In genomic region chr13:28544003-28544818, GRCm38 (mm10) we compare ENCODE assay signal across 9 mouse cellular contexts.
DNase-seq lines count a peak whose midpoint lies in the region; ATAC-seq and TF ChIP-seq lines count a peak whose summit lies in the region.
"Had no signal": no experiment of that assay in that cellular context is flagged by ENCODE, and none has a peak within 500 bp of the region (broad histone marks: within the 10 kb centered on the region; RNA-seq: fewer than 3 reads in every experiment).

No protein-coding gene starts in this region.

- no peak overlapping the region; the same call in 1 of the 2 replicates for H3K4me3 ChIP-seq in gastrocnemius, adult 2 months
- H3K4me3 ChIP-seq in ES-E14 (ENCODE audit: insufficient read depth in 1 of 2, low read depth in 1 of 2, low read length in 2 of 2, poor library complexity in 1 of 2, severe bottlenecking in 1 of 2): no peak overlapping the region
- peak overlapping the region; percentile 30 for H3K4me3 ChIP-seq in forebrain, embryonic 10.5 days
- H3K4me3 ChIP-seq in kidney, embryonic 14.5 days (ENCODE audit: low read length): no peak overlapping the region
- no peak overlapping the region for H3K4me3 ChIP-seq in neural tube, embryonic 12.5 days

- TF ChIP-seq CTCF in gastrocnemius, adult 2 months (IDR thresholded peaks at IDR 0.05): no peak

- H3K9ac ChIP-seq in ES-E14 (ENCODE audit: insufficient read depth, low read depth, low read length, poor library complexity, severe bottlenecking): no peak overlapping the region
- no peak overlapping the region for H3K9ac ChIP-seq in kidney, embryonic 14.5 days (ENCODE audit: low read depth, low read length)
- H3K9ac ChIP-seq in neural tube, embryonic 12.5 days: 0 out of 2 replicates have a peak overlapping the region, but pooled peaks have one; percentile 26

- ATAC-seq in kidney, embryonic 14.5 days (ENCODE audit: low FRiP score, low TSS enrichment): peak; percentile 87
- ATAC-seq in neural tube, embryonic 12.5 days (ENCODE audit: low FRiP score, low read depth): peak; percentile 69

- no peaks in the 10 kb centered on the region for H3K9me3 ChIP-seq in ES-E14 (ENCODE audit: control insufficient read depth, insufficient read depth, low read depth, low read length)
- no peaks in the 10 kb centered on the region for H3K9me3 ChIP-seq in forebrain, embryonic 10.5 days
- no peaks in the 10 kb centered on the region for H3K9me3 ChIP-seq in kidney, embryonic 14.5 days (ENCODE audit: control insufficient read depth, low read length)
- no peaks in the 10 kb centered on the region for H3K9me3 ChIP-seq in neural tube, embryonic 12.5 days

- peak; percentile 25 for DNase-seq in gastrocnemius, adult 2 months
- no peak for DNase-seq in gastrocnemius, postnatal 36 days
- DNase-seq in ES-E14 (ENCODE audit: low read depth, low spot score): peak; percentile 8
- peak; percentile 80 for DNase-seq in forebrain, embryonic 10.5 days (ENCODE audit: extremely low spot score, low spot score)
- DNase-seq in thymus, postnatal 0 days (ENCODE audit: low spot score): no peak
- no peak for DNase-seq in adrenal gland, adult (ENCODE audit: inconsistent age in 2 of 2, low spot score in 1 of 2)

- H3K27ac ChIP-seq in gastrocnemius, adult 2 months: no peak overlapping the region
- H3K27ac ChIP-seq in ES-E14 (ENCODE audit: insufficient read depth, low read depth, low read length, poor library complexity, severe bottlenecking): no peak overlapping the region
- peak overlapping the region; percentile 85 for H3K27ac ChIP-seq in forebrain, embryonic 10.5 days
- peak overlapping the region; percentile 70; the same call in 1 of the 2 replicates for H3K27ac ChIP-seq in kidney, embryonic 14.5 days (ENCODE audit: low read depth, low read length)
- peak overlapping the region; percentile 27; the same call in 1 of the 2 replicates for H3K27ac ChIP-seq in neural tube, embryonic 12.5 days

- no peaks in the 10 kb centered on the region for H3K27me3 ChIP-seq in forebrain, embryonic 10.5 days (ENCODE audit: poor library complexity, severe bottlenecking)
- no peaks in the 10 kb centered on the region for H3K27me3 ChIP-seq in kidney, embryonic 14.5 days (ENCODE audit: control insufficient read depth, insufficient read depth, low read length)
- H3K27me3 ChIP-seq in neural tube, embryonic 12.5 days (replicated peaks): no peaks in the 10 kb centered on the region
- H3K27me3 ChIP-seq: CH12.LX had no signal

- H3K4me2 ChIP-seq in kidney, embryonic 14.5 days (replicated peaks; ENCODE audit: low read depth, low read length): peak overlapping the region; percentile 4; the same call in 1 of the 2 replicates
- H3K4me2 ChIP-seq in neural tube, embryonic 12.5 days (replicated peaks): peak overlapping the region; percentile 42

- intact Hi-C loops in gastrocnemius, adult 2 months (cut with DNase I): no loop called here
- intact Hi-C loops in gastrocnemius, postnatal 36 days (cut with DNase I): no loop called here

- in situ Hi-C loops in ES-E14 (cut with MboI; ENCODE audit: low sequenced_read_pairs in 2 of 2, unreplicated experiment in 2 of 2): no loop called here

- 16% methylated on average over 16 of the region's 17 CpGs for WGBS in forebrain, embryonic 10.5 days
- 28% methylated on average over 16 of the region's 17 CpGs for WGBS in kidney, embryonic 14.5 days
- 14% methylated on average over 14 of the region's 17 CpGs for WGBS in neural tube, embryonic 12.5 days

- no peaks in the 10 kb centered on the region for H3K36me3 ChIP-seq in ES-E14 (ENCODE audit: control insufficient read depth, insufficient read depth, low read length, poor library complexity, severe bottlenecking)
- peaks cover 12% of the 10 kb centered on the region; the same call in 1 of the 2 replicates for H3K36me3 ChIP-seq in forebrain, embryonic 10.5 days (replicated peaks)
- no peaks in the 10 kb centered on the region for H3K36me3 ChIP-seq in kidney, embryonic 14.5 days (ENCODE audit: control insufficient read depth, insufficient read depth, low read length)
- H3K36me3 ChIP-seq in neural tube, embryonic 12.5 days: no peaks in the 10 kb centered on the region

- H3K4me1 ChIP-seq in ES-E14 (ENCODE audit: control insufficient read depth in 2 of 2, insufficient read depth in 2 of 2, low read length in 2 of 2, poor library complexity in 1 of 2): peaks cover 0 to 7% of the 10 kb centered on the region in 2 experiments; a peak in 2 of 4 replicates
- H3K4me1 ChIP-seq in forebrain, embryonic 10.5 days: peaks cover 41% of the 10 kb centered on the region
- H3K4me1 ChIP-seq in kidney, embryonic 14.5 days (ENCODE audit: control insufficient read depth, insufficient read depth, low read length): no peaks in the 10 kb centered on the region
- peaks cover 18% of the 10 kb centered on the region for H3K4me1 ChIP-seq in neural tube, embryonic 12.5 days

TF ChIP-seq in ES-E14, 5 proteins besides CTCF, POLR2A, EP300 and RAD21:
- TF ChIP-seq MAFK (IDR thresholded peaks at IDR 0.05; ENCODE audit: insufficient read depth, low read depth, low read length) (no peak), ZNF384 (IDR thresholded peaks at IDR 0.05; ENCODE audit: low read depth, low read length) (0 out of 2 replicates have a peak, but pooled peaks have one; percentile 15), ZC3H11A (IDR thresholded peaks at IDR 0.05; ENCODE audit: borderline replicate concordance, low read depth, low read length) (no peak)
TF ChIP-seq in ES-E14: peak in this region for 1.

Comparison
In these comparisons a context has a peak if more than half of its experiments do, and no peak if none do; other contexts are left out.
1. DNase-seq: peak in gastrocnemius, adult 2 months (single experiment), ES-E14 (single experiment) and forebrain, embryonic 10.5 days (single experiment); none in gastrocnemius, postnatal 36 days (0 of 2), thymus, postnatal 0 days (single experiment) and adrenal gland, adult (0 of 2).
2. H3K27ac ChIP-seq: peak in forebrain, embryonic 10.5 days (single experiment), kidney, embryonic 14.5 days (single experiment) and neural tube, embryonic 12.5 days (single experiment); none in gastrocnemius, adult 2 months (single experiment) and ES-E14 (single experiment).